Mouse (Mus musculus) hindbrain, postnatal 0 days (tissue): Measurements from ENCODE around the gene Suco. TPM values are rescaled to one million over a fixed set of nuclear protein-coding genes. Genes with fewer than 3 reads are reported as not detected.

Experiments
- ATAC-seq: fragments of 200-750 bp; cut with Nextera tagmentation; 2 replicates; pipeline ENCODE4 v1.8.0; 2017; ENCODE audit warnings: mild to moderate bottlenecking, moderate TSS enrichment, moderate library complexity
- DNase-seq: peaks from one replicate; pipeline ENCODE4 v3.0.0-alpha.2; 2015; ENCODE audit warnings: low spot score
- H3K27ac ChIP-seq: fragments of 300-500 bp; sonication (generic); 2 replicates; pipeline ENCODE4 v1.5.1; 2014; ENCODE audit warnings: mild to moderate bottlenecking
- H3K27me3 ChIP-seq: fragments of 300-500 bp; sonication (generic); 2 replicates; pipeline ENCODE4 v1.6.1; 2014; ENCODE audit warnings: low read length, mixed read lengths; ENCODE audit not compliant: insufficient read depth
- H3K36me3 ChIP-seq: fragments of 300-500 bp; sonication (generic); 2 replicates; pipeline ENCODE4 v1.6.1; 2014; ENCODE audit warnings: low read length, mixed read lengths; ENCODE audit not compliant: insufficient read depth
- H3K4me1 ChIP-seq: fragments of 300-500 bp; sonication (generic); 2 replicates; pipeline ENCODE4 v1.6.1; 2014; ENCODE audit warnings: antibody characterized with exemption, low read length, mixed read lengths; ENCODE audit not compliant: insufficient read depth
- H3K4me2 ChIP-seq: fragments of 300-500 bp; sonication (generic); 2 replicates; pipeline ENCODE4 v1.6.1; 2014; ENCODE audit warnings: low read depth, mild to moderate bottlenecking, low read length, moderate library complexity, mixed read lengths
- H3K4me3 ChIP-seq: fragments of 300-500 bp; sonication (generic); 2 replicates; pipeline ENCODE4 v1.5.1; 2014; ENCODE audit warnings: low read length
- H3K9ac ChIP-seq: fragments of 300-500 bp; sonication (generic); replicated peaks from 2 replicates; pipeline ENCODE4 v1.6.1; 2014; ENCODE audit warnings: mild to moderate bottlenecking, low read length, moderate library complexity, mixed read lengths
- H3K9me3 ChIP-seq: fragments of 300-500 bp; sonication (generic); 2 replicates; pipeline ENCODE4 v1.6.1; 2016; ENCODE audit warnings: low read length, mixed read lengths
- CTCF ChIP-seq: IDR thresholded peaks from 2 replicates; pipeline ENCODE4 v1.5.1; 2016; ENCODE audit warnings: antibody characterized with exemption, control low read depth, low read depth
- WGBS: fragments of 180-500 bp; shearing (Covaris S2); extraction: QIAGEN DNeasy Blood & Tissue Kit; methylation state at CpG from one replicate; pipeline ENCODE4 v1.1.7; 2014; 5-methylcytosine and 5-hydroxymethylcytosine counted together
- polyA plus RNA-seq: library from polyadenylated mRNA; unstranded; fragments of >200 nt; fragmentation: Nextera tagmentation; extraction: Ambion mirVana; gene quantifications from 2 replicates; pipeline ENCODE4 v1.2.1, GENCODE M21; 2015
- total RNA-seq: library from RNA; depleted of rRNA; stranded (reverse); fragments of >200 nt; gene quantifications from 2 replicates; pipeline ENCODE4 v1.2.3, GENCODE M21; 2014

Gene Suco
- total and polyA plus RNA-seq, 2 experiments from 2014 or later = 18.1 to 23.6 TPM

DNA sequence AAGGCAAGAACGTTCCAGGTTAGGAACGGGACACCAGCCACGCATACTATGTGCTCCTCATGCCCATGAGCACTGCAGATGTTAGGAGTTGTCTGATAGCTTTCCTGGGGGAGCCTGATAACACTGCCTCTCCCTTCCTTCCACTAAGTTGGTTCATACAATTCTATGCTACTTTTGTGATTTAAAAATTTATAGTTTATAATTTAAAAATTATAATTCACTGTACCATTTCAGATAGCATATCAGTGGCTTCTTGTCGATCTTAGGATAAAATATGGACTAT lies 83.9 kb downstream of the Suco start:
- H3K4me1 ChIP-seq = no peaks in the 10 kb centered on the region

DNA sequence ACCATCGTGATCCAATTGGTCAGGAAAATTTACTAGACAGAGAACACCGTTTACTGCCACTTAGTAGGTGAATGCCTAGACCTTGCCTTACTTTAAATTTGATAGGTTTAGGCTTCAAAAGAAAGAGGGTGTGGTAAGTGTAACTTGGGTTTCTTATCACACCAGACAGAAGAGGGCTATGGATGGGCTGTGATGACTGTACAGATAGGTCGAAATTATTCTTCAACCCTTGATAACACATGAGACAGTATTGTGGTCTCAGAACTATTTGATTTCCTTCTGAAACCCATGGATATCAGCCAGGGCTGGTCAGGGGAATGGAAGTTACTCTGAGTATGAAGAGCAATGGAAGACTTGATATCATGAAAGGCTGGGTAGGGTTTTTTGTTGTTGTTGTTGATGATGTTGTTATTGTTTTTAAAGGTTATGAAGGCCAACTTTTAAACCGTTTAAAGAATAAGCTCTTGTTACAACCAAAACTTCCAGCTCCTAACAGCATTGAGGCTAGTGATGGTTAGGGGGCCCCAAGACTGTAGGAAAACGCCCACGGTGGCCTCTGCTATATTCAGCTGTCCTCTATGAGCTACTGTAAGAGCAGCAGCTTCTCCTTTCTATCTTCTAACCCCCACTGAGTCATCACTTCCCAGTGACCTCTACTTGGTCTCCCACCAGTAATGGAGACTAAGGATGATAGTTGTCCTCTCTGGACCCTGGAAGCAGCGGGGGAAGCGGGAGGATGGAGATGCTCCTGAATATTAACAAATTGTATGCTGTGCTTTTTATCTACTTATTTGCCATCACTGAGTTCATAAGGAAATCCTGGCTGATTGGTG lies 84.4 kb downstream of the Suco start:
- Histone ChIP-seq H3K27me3 (no peaks in the 10 kb centered on the region), H3K9me3 (no peaks in the 10 kb centered on the region), H3K4me3 (no peak overlapping the region), H3K36me3 (no peaks in the 10 kb centered on the region), H3K4me2 (no peak overlapping the region), H3K4me1 (no peaks in the 10 kb centered on the region), H3K9ac (no peak overlapping the region), H3K27ac (no peak overlapping the region)
- TF ChIP-seq CTCF = no peak
- ATAC-seq = no peak
- DNase-seq = no peak
- 92% methylated on average over 8 of the region's 8 CpGs for WGBS

More for the DNA sequence above, 83.9 kb downstream of the Suco start:
- Histone ChIP-seq H3K36me3 (no peaks in the 10 kb centered on the region), H3K9ac (no peak overlapping the region), H3K27me3 (no peaks in the 10 kb centered on the region), H3K4me2 (no peak overlapping the region), H3K9me3 (no peaks in the 10 kb centered on the region), H3K4me3 (no peak overlapping the region), H3K27ac (no peak overlapping the region)
- no peak for TF ChIP-seq CTCF
- ATAC-seq (no peak), DNase-seq (no peak)
- WGBS = 90% methylated on average over 4 of the region's 4 CpGs

DNA sequence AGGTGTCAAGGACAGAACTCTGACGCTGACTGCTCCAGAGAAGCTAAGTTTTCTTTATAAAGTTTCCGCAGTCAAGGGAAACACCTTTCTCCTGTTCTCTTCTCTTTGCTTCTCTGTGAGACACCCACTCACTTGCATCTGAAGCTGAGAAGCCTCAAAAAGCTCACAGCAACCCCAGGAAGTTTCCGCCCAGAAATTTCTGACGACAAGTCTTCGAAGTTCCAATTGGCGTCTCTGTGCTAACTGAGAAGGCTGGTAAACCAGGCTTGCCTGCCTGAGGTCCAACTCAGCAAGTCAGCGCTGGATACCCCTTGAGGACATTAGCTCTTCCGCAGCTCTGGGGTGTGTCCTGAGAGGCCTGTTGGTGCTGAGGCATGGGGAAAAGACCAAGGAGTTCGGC lies 88.1 kb downstream of the Suco start, which contains the start of gene Fasl:
Gene Fasl (minus strand): TSS at position 157 of the 400 bp plus-strand sequence.
- Histone ChIP-seq H3K4me3 (no peak within 1 kb of the TSS), H3K9me3 (no peaks in the 10 kb centered on the region), H3K36me3 (no peaks in the 10 kb centered on the region), H3K4me2 (no peak within 1 kb of the TSS), H3K4me1 (no peaks in the 10 kb centered on the region), H3K27me3 (no peaks in the 10 kb centered on the region), H3K9ac (no peak within 1 kb of the TSS), H3K27ac (no peak within 1 kb of the TSS)
- no peak for DNase-seq
- ATAC-seq = no peak
- WGBS = 91% methylated on average over 9 of the region's 9 CpGs
- TF ChIP-seq CTCF = no peak

DNA sequence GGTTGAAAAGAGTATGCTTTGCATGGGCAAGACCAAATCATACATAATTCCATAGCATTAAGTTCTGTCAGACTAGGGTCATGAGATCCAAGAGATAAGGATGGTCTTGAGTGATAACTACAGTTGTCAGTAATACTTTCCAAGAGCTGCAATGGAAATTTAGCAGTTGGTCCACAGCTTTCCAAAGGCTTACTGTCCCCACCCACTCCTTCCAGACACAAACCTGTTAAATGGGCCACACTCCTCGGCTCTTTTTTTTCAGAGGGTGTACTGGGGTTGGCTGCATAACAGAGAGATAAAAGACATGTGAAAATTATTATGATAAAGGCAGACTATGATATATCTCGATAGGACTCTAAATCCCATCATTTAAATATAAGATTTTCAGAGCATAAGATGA lies 93.8 kb downstream of the Suco start:
- no peaks in the 10 kb centered on the region for H3K36me3 ChIP-seq
- H3K4me2 ChIP-seq = no peak overlapping the region
- H3K9me3 ChIP-seq = no peaks in the 10 kb centered on the region
- no peak for DNase-seq
- TF ChIP-seq CTCF = no peak
- no peak overlapping the region for H3K27ac ChIP-seq
- ATAC-seq = no peak
- no peak overlapping the region for H3K4me3 ChIP-seq
- H3K27me3 ChIP-seq = no peaks in the 10 kb centered on the region
- H3K9ac ChIP-seq = no peak overlapping the region
- no peaks in the 10 kb centered on the region for H3K4me1 ChIP-seq
- 86% methylated on average over 2 of the region's 2 CpGs for WGBS

DNA sequence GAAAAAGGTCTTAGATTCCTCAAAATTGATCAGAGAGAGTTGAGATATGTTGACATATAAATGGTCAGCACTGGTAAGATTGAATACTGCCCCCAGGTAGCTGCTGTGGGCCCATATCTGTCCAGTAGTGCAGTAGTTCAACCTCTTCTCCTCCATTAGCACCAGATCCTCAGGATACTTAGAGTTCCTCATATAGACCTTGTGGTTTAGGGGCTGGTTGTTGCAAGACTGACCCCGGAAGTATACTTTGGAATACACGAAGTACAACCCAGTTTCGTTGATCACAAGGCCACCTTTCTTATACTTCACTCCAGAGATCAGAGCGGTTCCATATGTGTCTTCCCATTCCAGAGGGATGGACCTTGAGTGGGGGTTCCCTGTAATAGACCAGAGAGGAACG lies 94.9 kb downstream of the Suco start:
- ATAC-seq = no peak
- 84% methylated on average over 5 of the region's 5 CpGs for WGBS

DNA sequence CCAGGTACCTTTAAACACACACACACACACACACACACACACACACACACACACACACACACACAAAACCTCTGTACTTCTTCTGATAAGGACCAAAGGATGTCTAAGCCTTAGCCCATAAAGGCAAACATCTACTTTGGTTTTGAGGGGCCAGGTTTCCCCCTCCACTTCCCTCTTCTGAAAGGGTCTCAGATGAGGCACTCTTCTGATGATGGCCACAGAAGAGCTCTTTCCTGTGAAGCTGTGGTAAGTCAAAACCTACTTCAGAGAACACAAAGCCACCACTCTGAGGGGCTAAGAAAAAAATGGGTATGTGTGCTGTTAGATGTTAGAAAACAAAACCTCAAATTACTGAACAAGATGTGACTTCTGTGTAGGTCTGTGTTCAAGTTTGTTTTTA lies 97.4 kb downstream of the Suco start:
- no peak for TF ChIP-seq CTCF
- no peak overlapping the region for H3K4me3 ChIP-seq
- H3K4me1 ChIP-seq = no peaks in the 10 kb centered on the region
- H3K4me2 ChIP-seq = no peak overlapping the region
- no peak overlapping the region for H3K27ac ChIP-seq
- no peaks in the 10 kb centered on the region for H3K9me3 ChIP-seq
- no peak overlapping the region for H3K9ac ChIP-seq
- H3K36me3 ChIP-seq = no peaks in the 10 kb centered on the region
- H3K27me3 ChIP-seq = no peaks in the 10 kb centered on the region
- ATAC-seq = no peak
- no peak for DNase-seq

More for the DNA sequence above, 94.9 kb downstream of the Suco start:
- TF ChIP-seq CTCF = no peak
- Histone ChIP-seq H3K9ac (no peak overlapping the region), H3K4me3 (no peak overlapping the region), H3K4me1 (no peaks in the 10 kb centered on the region), H3K36me3 (no peaks in the 10 kb centered on the region), H3K9me3 (no peaks in the 10 kb centered on the region), H3K4me2 (no peak overlapping the region), H3K27me3 (no peaks in the 10 kb centered on the region), H3K27ac (no peak overlapping the region)
- DNase-seq = no peak

DNA sequence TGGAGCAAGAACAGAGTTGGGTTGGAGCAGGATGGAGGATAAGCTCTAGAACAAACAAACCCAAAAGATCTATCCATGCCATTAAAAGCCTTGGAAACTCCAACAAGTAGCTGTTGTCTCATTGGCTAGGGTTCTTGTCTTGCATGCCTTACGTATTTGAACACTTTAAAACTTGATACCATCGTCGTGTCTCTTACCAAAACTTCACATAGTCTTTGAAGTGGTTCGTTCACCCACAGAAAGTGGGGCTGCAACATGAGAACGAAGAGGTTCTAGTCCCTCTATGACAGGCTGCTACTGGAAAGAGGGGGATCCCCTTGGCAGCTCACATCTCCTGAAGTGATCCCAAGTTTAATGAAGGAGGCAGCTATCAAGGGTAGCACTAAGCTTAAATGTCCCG lies 101.3 kb downstream of the Suco start:
- WGBS = 88% methylated on average over 6 of the region's 6 CpGs
- DNase-seq = no peak
- no peak overlapping the region for H3K4me2 ChIP-seq
- no peak for ATAC-seq
- H3K9me3 ChIP-seq = no peaks in the 10 kb centered on the region
- no peak overlapping the region for H3K27ac ChIP-seq
- no peaks in the 10 kb centered on the region for H3K27me3 ChIP-seq
- no peak overlapping the region for H3K4me3 ChIP-seq
- H3K4me1 ChIP-seq = no peaks in the 10 kb centered on the region
- no peak for TF ChIP-seq CTCF
- H3K36me3 ChIP-seq = no peaks in the 10 kb centered on the region
- no peak overlapping the region for H3K9ac ChIP-seq
